Mouse (Mus musculus) adrenal gland, adult 18-20 months (tissue): ENCODE measurements around the gene Cct6b. TPM values are rescaled to one million over a fixed set of nuclear protein-coding genes. Genes with fewer than 3 reads are reported as not detected.
"Not testable (repeated sequence)": the region's sequence is repeated elsewhere in the genome, so short reads cannot be mapped to it uniquely, and the experiment has no call there.

ENCODE experiments used
- DNase-seq, 2 experiments: peaks; one replicate each; pipeline ENCODE4 v3.0.0; 2021 to 2022; ENCODE audit warnings: low spot score in 2 of 2
- total RNA-seq, 2 experiments: library from RNA; stranded (reverse); gene quantifications; 1 replicate in 1 of 2; 2 replicates in 1 of 2; pipeline ENCODE4 v1.2.3; 2021

Gene Cct6b
- total RNA-seq, 2 experiments from 2014 or later, result 0.54 to 0.70 TPM

GRCm38 (mm10) chr11:82708934-82709333 lies 55.2 kb downstream of the Cct6b start:
- no peak for DNase-seq

GRCm38 (mm10) chr11:82705082-82705481 lies 59.0 kb downstream of the Cct6b start:
- no peak for DNase-seq

GRCm38 (mm10) chr11:82699865-82700410 lies 64.2 kb downstream of the Cct6b start:
- no peak for DNase-seq

GRCm38 (mm10) chr11:82695930-82696329 lies 68.2 kb downstream of the Cct6b start:
- no peak for DNase-seq

GRCm38 (mm10) chr11:82694947-82695346 lies 69.2 kb downstream of the Cct6b start:
- DNase-seq, result not testable (repeated sequence)

GRCm38 (mm10) chr11:82692668-82693067 lies 71.5 kb downstream of the Cct6b start:
- DNase-seq, result no peak

- no peak for DNase-seq
These were observed 73.6 kb downstream of the Cct6b start for GRCm38 (mm10) chr11:82690476-82690875.

- DNase-seq, result no peak
These were observed 76.5 kb downstream of the Cct6b start for GRCm38 (mm10) chr11:82687668-82688067.

GRCm38 (mm10) chr11:82684676-82685075 lies 79.4 kb downstream of the Cct6b start:
- peak in 1 of 2 experiments; percentile 33 for DNase-seq

- DNase-seq, result peak in 1 of 2 experiments; percentile 21
These were observed 80.2 kb downstream of the Cct6b start for GRCm38 (mm10) chr11:82683765-82684505.

GRCm38 (mm10) chr11:82678561-82678960 lies 85.6 kb downstream of the Cct6b start:
- no peak for DNase-seq

Other genes with a start within 250 kb of the Cct6b start
- gene Zfp830, start within 50 bp of the Cct6b start, total RNA-seq, result 10 to 100 TPM; 18.8 to 21.1 TPM
- gene Lig3, start 16.8 kb upstream of the Cct6b start, total RNA-seq, result 10 to 100 TPM; 18.2 to 21.5 TPM
- 1 to 10 TPM; 5.8 to 7.5 TPM for gene Rffl, start 106.9 kb upstream of the Cct6b start, total RNA-seq
- gene Rad51d, start 126.3 kb upstream of the Cct6b start, total RNA-seq, result 10 to 100 TPM; 10.3 to 11.8 TPM
- under 1 TPM in 1 of 2 experiments, not detected in 1; 0.13 TPM for gene Fndc8, start 127.8 kb upstream of the Cct6b start, total RNA-seq
- gene Nle1, start 144.1 kb upstream of the Cct6b start, total RNA-seq, result 10 to 100 TPM; 17.3 to 22.6 TPM
- 10 to 100 TPM in 1 of 2 experiments, 1 to 10 TPM in 1; 6.5 to 10.7 TPM for gene Unc45b, start 146.2 kb upstream of the Cct6b start, total RNA-seq
- gene Slfn5, start 187.0 kb upstream of the Cct6b start, total RNA-seq, result 10 to 100 TPM; 30.3 to 40.0 TPM
- 1 to 10 TPM; 2.8 to 5.2 TPM for gene Slfn9, start 227.5 kb upstream of the Cct6b start, total RNA-seq